Mouse (Mus musculus) limb, embryonic 12.5 days (tissue): ENCODE measurements around the gene Fam126a. TPM values are rescaled to one million over a fixed set of nuclear protein-coding genes. Genes with fewer than 3 reads are reported as not detected.
"Not testable (repeated sequence)": the region's sequence is repeated elsewhere in the genome, so short reads cannot be mapped to it uniquely, and the experiment has no call there.

Source experiments
- ATAC-seq: fragments of 200-750 bp; cut with Nextera tagmentation; 2 replicates; pipeline ENCODE4 v1.8.0; 2017; ENCODE audit warnings: low read depth, moderate TSS enrichment; ENCODE audit not compliant: insufficient number of reproducible peaks, insufficient read depth, low FRiP score, low TSS enrichment
- H3K27ac ChIP-seq: fragments of 300-500 bp; sonication (generic); 2 replicates; pipeline ENCODE4 v1.5.1; 2016; ENCODE audit warnings: mild to moderate bottlenecking, moderate library complexity
- H3K27me3 ChIP-seq: fragments of 300-500 bp; sonication (generic); 2 replicates; pipeline ENCODE4 v1.6.1; 2016; ENCODE audit warnings: mild to moderate bottlenecking, moderate library complexity
- H3K36me3 ChIP-seq: fragments of 300-500 bp; sonication (generic); 2 replicates; pipeline ENCODE4 v1.6.1; 2016; ENCODE audit warnings: mild to moderate bottlenecking, moderate library complexity
- H3K4me1 ChIP-seq: fragments of 300-500 bp; sonication (generic); replicated peaks from 2 replicates; pipeline ENCODE4 v1.6.1; 2016
- H3K4me2 ChIP-seq: fragments of 300-500 bp; sonication (generic); 2 replicates; pipeline ENCODE4 v1.6.1; 2016; ENCODE audit warnings: mild to moderate bottlenecking, moderate library complexity
- H3K4me3 ChIP-seq: fragments of 300-500 bp; sonication (generic); replicated peaks from 2 replicates; pipeline ENCODE4 v1.5.1; 2016; ENCODE audit warnings: mild to moderate bottlenecking
- H3K9ac ChIP-seq: fragments of 300-500 bp; sonication (generic); replicated peaks from 2 replicates; pipeline ENCODE4 v1.6.1; 2016; ENCODE audit warnings: mild to moderate bottlenecking, moderate library complexity
- H3K9me3 ChIP-seq: fragments of 300-500 bp; sonication (generic); 2 replicates; pipeline ENCODE4 v1.6.1; 2016; ENCODE audit warnings: mild to moderate bottlenecking, moderate library complexity
- WGBS: fragments of 180-500 bp; shearing (Covaris S2); methylation state at CpG from one replicate; pipeline ENCODE4 v1.1.7; 2016; 5-methylcytosine and 5-hydroxymethylcytosine counted together
- polyA plus RNA-seq: library from polyadenylated mRNA; unstranded; fragments of >200 nt; fragmentation: Nextera tagmentation; extraction: Ambion mirVana; gene quantifications from 2 replicates; pipeline ENCODE4 v1.2.1, GENCODE M21; 2016

Fam126a gene
- polyA plus RNA-seq, 1 experiment from 2014 or later: 40.0 TPM

DNA sequence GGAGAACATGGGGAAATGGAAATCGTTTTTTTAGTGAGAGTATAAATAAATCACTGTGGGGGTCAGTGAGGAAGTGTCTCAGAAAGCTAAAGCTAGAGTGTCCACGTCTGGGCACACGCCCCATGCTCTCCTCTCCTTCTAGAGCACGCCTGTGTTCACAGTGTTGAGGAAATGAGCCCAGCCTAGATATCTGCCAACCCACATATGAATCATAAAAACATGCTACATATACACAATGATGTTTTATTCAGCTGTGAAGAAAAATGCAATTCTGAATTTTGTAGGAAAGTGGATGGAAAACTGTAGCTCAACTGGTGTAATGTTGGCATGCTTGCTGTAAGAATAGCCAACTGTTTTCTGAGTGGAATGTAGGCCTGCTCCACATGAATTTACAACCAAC, 130.3 kb downstream of the Fam126a start:
- no peaks in the 10 kb centered on the region for H3K4me1 ChIP-seq
- H3K4me2 ChIP-seq: no peak overlapping the region
- H3K36me3 ChIP-seq: no peaks in the 10 kb centered on the region
- ATAC-seq: no peak
- H3K27ac ChIP-seq: no peak overlapping the region
- H3K9ac ChIP-seq: no peak overlapping the region
- WGBS: 69% methylated on average over 4 of the region's 4 CpGs
- H3K27me3 ChIP-seq: no peaks in the 10 kb centered on the region
- no peak overlapping the region for H3K4me3 ChIP-seq
- H3K9me3 ChIP-seq: no peaks in the 10 kb centered on the region

GRCm38 (mm10) chr5:23893864-23894771, 136.4 kb downstream of the Fam126a start:
- Histone ChIP-seq H3K27me3 (no peaks in the 10 kb centered on the region), H3K9ac (no peak overlapping the region), H3K36me3 (no peaks in the 10 kb centered on the region), H3K9me3 (no peaks in the 10 kb centered on the region), H3K4me1 (no peaks in the 10 kb centered on the region), H3K4me2 (no peak overlapping the region), H3K4me3 (no peak overlapping the region), H3K27ac (no peak overlapping the region)
- no peak for ATAC-seq
- WGBS: 79% methylated on average over 11 of the region's 11 CpGs

- Histone ChIP-seq H3K9ac (no peak overlapping the region), H3K9me3 (no peaks in the 10 kb centered on the region), H3K27me3 (no peaks in the 10 kb centered on the region), H3K4me3 (no peak overlapping the region), H3K4me2 (no peak overlapping the region), H3K27ac (no peak overlapping the region), H3K4me1 (no peaks in the 10 kb centered on the region), H3K36me3 (no peaks in the 10 kb centered on the region)
- ATAC-seq: no peak
- WGBS: 70% methylated on average over 5 of the region's 5 CpGs
Observed at GRCm38 (mm10) chr5:23893156-23893863, 137.2 kb downstream of the Fam126a start.

DNA sequence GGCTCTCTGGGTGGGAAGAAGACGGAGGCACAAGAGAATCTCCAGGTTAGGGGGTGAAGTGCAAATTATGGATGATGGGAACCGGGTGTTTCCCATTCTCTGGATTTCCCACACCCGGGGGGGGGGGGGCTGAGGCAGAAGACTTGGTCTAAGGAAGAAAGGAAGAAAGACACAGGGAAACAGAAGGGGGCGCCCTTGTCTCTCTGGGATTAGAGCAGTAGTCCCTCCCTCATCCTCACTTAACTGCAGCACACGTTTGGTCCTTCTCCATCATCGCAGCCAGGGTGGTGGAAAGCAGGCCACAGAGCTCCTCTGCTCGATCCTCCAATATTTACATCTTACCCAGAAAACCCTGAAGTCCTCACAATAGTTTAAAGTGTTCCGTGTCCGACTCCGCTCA, 139.8 kb downstream of the Fam126a start:
- no peak overlapping the region for H3K4me2 ChIP-seq
- WGBS: 38% methylated on average over 10 of the region's 10 CpGs
- H3K9ac ChIP-seq: no peak overlapping the region
- H3K36me3 ChIP-seq: no peaks in the 10 kb centered on the region
- no peak overlapping the region for H3K4me3 ChIP-seq
- H3K27ac ChIP-seq: no peak overlapping the region
- no peaks in the 10 kb centered on the region for H3K27me3 ChIP-seq
- ATAC-seq: no peak
- H3K4me1 ChIP-seq: no peaks in the 10 kb centered on the region
- no peaks in the 10 kb centered on the region for H3K9me3 ChIP-seq

DNA sequence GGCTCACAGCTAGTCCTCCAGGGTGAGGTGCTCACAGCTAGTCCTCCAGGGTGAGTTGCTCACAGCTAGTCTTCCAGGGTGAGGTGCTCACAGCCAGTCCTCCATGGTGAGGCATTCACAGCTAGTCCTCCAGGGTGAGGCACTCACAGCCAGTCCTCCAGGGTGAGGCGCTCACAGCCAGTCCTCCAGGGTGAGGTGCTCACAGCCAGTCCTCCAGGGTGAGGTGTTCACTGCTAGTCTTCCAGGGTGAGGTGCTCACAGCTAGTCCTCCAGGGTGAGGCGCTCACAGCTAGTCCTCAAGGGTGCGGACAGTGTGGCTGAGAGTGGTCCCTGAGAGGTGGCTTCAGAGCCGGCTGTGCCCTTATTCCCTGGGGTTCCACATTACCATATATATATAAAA, 141.0 kb downstream of the Fam126a start:
- no peak for ATAC-seq
- Histone ChIP-seq H3K4me1 (no peaks in the 10 kb centered on the region), H3K27ac (no peak overlapping the region), H3K9ac (no peak overlapping the region), H3K4me2 (no peak overlapping the region), H3K27me3 (no peaks in the 10 kb centered on the region), H3K9me3 (no peaks in the 10 kb centered on the region), H3K36me3 (no peaks in the 10 kb centered on the region), H3K4me3 (no peak overlapping the region)
- 78% methylated on average over 4 of the region's 4 CpGs for WGBS

- Histone ChIP-seq H3K27ac (no peak overlapping the region), H3K4me2 (no peak overlapping the region), H3K9me3 (no peaks in the 10 kb centered on the region), H3K9ac (no peak overlapping the region), H3K36me3 (no peaks in the 10 kb centered on the region), H3K27me3 (no peaks in the 10 kb centered on the region), H3K4me3 (no peak overlapping the region), H3K4me1 (no peaks in the 10 kb centered on the region)
- 73% methylated on average over 3 of the region's 3 CpGs for WGBS
- ATAC-seq: no peak
Observed at GRCm38 (mm10) chr5:23887111-23887510, 143.4 kb downstream of the Fam126a start.

- Histone ChIP-seq H3K27ac (no peak overlapping the region), H3K9ac (no peak overlapping the region), H3K4me1 (no peaks in the 10 kb centered on the region), H3K9me3 (no peaks in the 10 kb centered on the region), H3K36me3 (no peaks in the 10 kb centered on the region), H3K27me3 (no peaks in the 10 kb centered on the region), H3K4me2 (no peak overlapping the region), H3K4me3 (no peak overlapping the region)
- no peak for ATAC-seq
- 63% methylated on average over 5 of the region's 5 CpGs for WGBS
Observed at GRCm38 (mm10) chr5:23874457-23874856, 156.0 kb downstream of the Fam126a start.

GRCm38 (mm10) chr5:23872586-23872985, 157.9 kb downstream of the Fam126a start:
- ATAC-seq: no peak
- Histone ChIP-seq H3K27ac (no peak overlapping the region), H3K4me3 (no peak overlapping the region), H3K9ac (no peak overlapping the region), H3K4me2 (no peak overlapping the region), H3K4me1 (no peaks in the 10 kb centered on the region), H3K36me3 (no peaks in the 10 kb centered on the region), H3K9me3 (no peaks in the 10 kb centered on the region), H3K27me3 (no peaks in the 10 kb centered on the region)
- 85% methylated on average over 6 of the region's 6 CpGs for WGBS

- H3K27me3 ChIP-seq, H3K4me1 ChIP-seq, H3K4me2 ChIP-seq, H3K36me3 ChIP-seq, H3K4me3 ChIP-seq, H3K9ac ChIP-seq, H3K27ac ChIP-seq, H3K9me3 ChIP-seq, ATAC-seq: not testable (repeated sequence)
- 88% methylated on average over 2 of the region's 2 CpGs for WGBS
Observed at GRCm38 (mm10) chr5:23871323-23871722, 159.2 kb downstream of the Fam126a start.

DNA sequence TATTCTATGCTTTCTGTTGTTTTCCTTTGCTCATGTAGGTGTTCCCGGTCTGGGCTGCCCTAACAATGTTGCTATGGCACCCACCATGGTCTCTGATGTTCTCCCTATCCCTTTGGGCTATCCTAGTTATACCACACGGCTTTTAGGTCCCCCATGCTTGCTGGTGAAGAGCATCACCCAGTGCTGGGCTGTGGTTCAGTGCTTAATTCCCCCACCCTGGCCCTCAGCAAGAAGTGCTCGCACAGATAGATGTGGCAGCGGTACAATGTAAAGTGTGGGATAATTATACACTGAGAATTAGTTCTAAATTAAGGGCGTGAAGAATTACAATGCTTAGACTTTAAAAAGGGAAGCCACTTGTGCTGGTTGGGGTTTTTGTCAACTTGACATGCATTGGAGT, 164.5 kb downstream of the Fam126a start:
- H3K4me2 ChIP-seq: no peak overlapping the region
- no peak for ATAC-seq
- 85% methylated on average over 5 of the region's 5 CpGs for WGBS
- H3K36me3 ChIP-seq: peaks cover 4% of the 10 kb centered on the region; the same call in 1 of the 2 replicates
- no peak overlapping the region for H3K4me3 ChIP-seq
- H3K27me3 ChIP-seq: no peaks in the 10 kb centered on the region
- H3K9me3 ChIP-seq: no peaks in the 10 kb centered on the region
- H3K27ac ChIP-seq: no peak overlapping the region
- 0 out of 2 replicates have a peak, but pooled peaks cover 7% of the 10 kb centered on the region for H3K4me1 ChIP-seq
- H3K9ac ChIP-seq: no peak overlapping the region
